Mouse (Mus musculus): Measurements from ENCODE around the gene Gm20388. TPM values are rescaled to one million over a fixed set of nuclear protein-coding genes. Genes with fewer than 3 reads are reported as not detected.

Gm20388 gene
- polyA plus RNA-seq, 1 experiment from 2014 or later: not detected

GRCm38 (mm10) chr8:123761266-123761882 lies 3850.7 kb downstream of the Gm20388 start:
- Histone ChIP-seq H3K9me3 (no peaks in the 10 kb centered on the region), H3K9ac (no peak overlapping the region), H3K27ac (no peak overlapping the region), H3K4me3 (no peak overlapping the region), H3K4me1 (peaks cover 38% of the 10 kb centered on the region), H3K36me3 (no peaks in the 10 kb centered on the region), H3K27me3 (peaks cover 13% of the 10 kb centered on the region; the same call in 1 of the 2 replicates), H3K4me2 (peak overlapping the region; percentile 7; the same call in 1 of the 2 replicates)
- 26% methylated on average over 12 of the region's 12 CpGs for WGBS
- no peak for ATAC-seq (ENCODE audit: insufficient number of reproducible peaks, insufficient read depth, low FRiP score, low TSS enrichment, low read depth)

GRCm38 (mm10) chr8:123761883-123762270 lies 3851.2 kb downstream of the Gm20388 start:
- Histone ChIP-seq H3K4me3 (no peak overlapping the region), H3K36me3 (no peaks in the 10 kb centered on the region), H3K27me3 (peaks cover 17% of the 10 kb centered on the region; the same call in 1 of the 2 replicates), H3K4me1 (peaks cover 38% of the 10 kb centered on the region), H3K4me2 (0 out of 2 replicates have a peak overlapping the region, but pooled peaks have one; percentile 7), H3K27ac (no peak overlapping the region), H3K9ac (no peak overlapping the region), H3K9me3 (no peaks in the 10 kb centered on the region)
- WGBS: 14% methylated on average over 3 of the region's 4 CpGs
- ATAC-seq (ENCODE audit: insufficient number of reproducible peaks, insufficient read depth, low FRiP score, low TSS enrichment, low read depth): no peak

GRCm38 (mm10) chr8:123763355-123763754 lies 3852.7 kb downstream of the Gm20388 start:
- no peak overlapping the region for H3K9ac ChIP-seq
- no peaks in the 10 kb centered on the region for H3K36me3 ChIP-seq
- H3K4me1 ChIP-seq: peaks cover 45% of the 10 kb centered on the region
- H3K9me3 ChIP-seq: no peaks in the 10 kb centered on the region
- peaks cover 17% of the 10 kb centered on the region; the same call in 1 of the 2 replicates for H3K27me3 ChIP-seq
- no peak overlapping the region for H3K4me3 ChIP-seq
- no peak overlapping the region for H3K27ac ChIP-seq
- H3K4me2 ChIP-seq: no peak overlapping the region
- 58% methylated on average over 7 of the region's 7 CpGs for WGBS
- ATAC-seq (ENCODE audit: insufficient number of reproducible peaks, insufficient read depth, low FRiP score, low TSS enrichment, low read depth): no peak

DNA sequence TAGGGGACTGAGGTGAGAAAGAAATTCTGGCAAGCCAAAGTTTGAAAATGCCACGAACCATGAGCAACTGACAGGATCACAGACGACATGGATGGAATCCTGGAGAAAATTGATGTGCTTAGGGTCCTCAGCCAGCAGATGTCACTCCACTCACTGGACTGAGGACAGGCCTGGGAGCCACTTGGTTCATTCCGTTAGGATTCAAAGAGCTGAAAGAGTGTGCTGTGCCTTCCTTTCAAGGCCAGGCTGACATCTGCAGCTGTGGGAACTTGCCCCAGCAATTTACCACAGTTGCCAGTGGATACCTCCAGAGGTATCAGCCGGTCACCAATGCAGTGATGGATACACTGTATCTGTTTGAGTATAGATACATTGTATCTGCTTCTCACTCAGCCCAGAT lies 3854.0 kb downstream of the Gm20388 start:
- ATAC-seq (ENCODE audit: insufficient number of reproducible peaks, insufficient read depth, low FRiP score, low TSS enrichment, low read depth): no peak
- Histone ChIP-seq H3K27me3 (peaks cover 19% of the 10 kb centered on the region; the same call in 1 of the 2 replicates), H3K36me3 (no peaks in the 10 kb centered on the region), H3K9me3 (no peaks in the 10 kb centered on the region), H3K4me2 (no peak overlapping the region), H3K4me1 (peaks cover 44% of the 10 kb centered on the region), H3K9ac (no peak overlapping the region), H3K27ac (no peak overlapping the region), H3K4me3 (no peak overlapping the region)
- WGBS: 31% methylated on average over 4 of the region's 4 CpGs

DNA sequence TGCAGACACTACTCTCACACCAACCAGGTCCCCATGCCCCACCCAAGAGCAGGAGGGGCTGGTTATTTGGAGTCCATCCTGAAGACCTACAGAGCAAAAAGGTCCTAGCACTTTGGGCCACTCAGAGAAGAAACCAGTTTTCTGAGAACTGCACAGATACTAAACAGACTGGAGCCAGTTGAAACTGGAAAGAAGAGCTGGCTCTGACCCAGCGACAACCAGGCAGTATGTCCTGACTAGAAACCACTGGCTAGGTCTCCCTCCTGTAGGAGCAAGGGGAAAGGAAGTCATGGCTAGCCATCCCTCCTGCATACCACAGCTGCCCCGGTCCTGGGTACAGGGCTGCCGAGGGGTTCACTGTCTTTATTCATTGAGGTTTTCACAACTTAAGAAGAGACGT lies 3855.9 kb downstream of the Gm20388 start:
- Histone ChIP-seq H3K9ac (no peak overlapping the region), H3K9me3 (no peaks in the 10 kb centered on the region), H3K36me3 (no peaks in the 10 kb centered on the region), H3K27ac (no peak overlapping the region), H3K4me2 (no peak overlapping the region), H3K4me3 (no peak overlapping the region), H3K27me3 (peaks cover 19% of the 10 kb centered on the region; the same call in 1 of the 2 replicates), H3K4me1 (peaks cover 27% of the 10 kb centered on the region)
- no peak for ATAC-seq (ENCODE audit: insufficient number of reproducible peaks, insufficient read depth, low FRiP score, low TSS enrichment, low read depth)
- WGBS: 78% methylated on average over 4 of the region's 4 CpGs

DNA sequence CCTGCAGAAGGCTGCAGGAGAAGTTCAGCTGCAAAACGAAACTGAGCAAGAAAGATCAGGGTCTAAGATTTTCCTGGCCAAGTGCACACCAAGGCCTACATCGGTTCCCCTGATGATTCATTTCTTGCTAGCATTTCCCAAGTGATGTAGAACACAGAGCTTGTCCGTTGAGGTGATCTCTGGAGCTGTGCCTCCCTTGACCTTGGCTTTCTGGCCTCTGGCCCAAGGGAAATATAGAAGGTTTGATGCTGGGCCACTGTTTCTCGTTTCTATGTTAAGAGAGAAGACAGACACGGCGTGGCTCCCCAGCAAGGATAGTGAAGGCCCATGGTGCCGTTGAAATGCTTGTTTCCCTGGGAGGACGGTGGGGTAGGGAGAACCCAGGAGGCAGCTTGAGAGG lies 3857.2 kb downstream of the Gm20388 start:
- Histone ChIP-seq H3K36me3 (no peaks in the 10 kb centered on the region), H3K4me1 (peaks cover 15% of the 10 kb centered on the region), H3K27ac (no peak overlapping the region), H3K4me2 (no peak overlapping the region), H3K27me3 (peaks cover 18% of the 10 kb centered on the region; the same call in 1 of the 2 replicates), H3K9me3 (no peaks in the 10 kb centered on the region), H3K4me3 (no peak overlapping the region), H3K9ac (no peak overlapping the region)
- WGBS: 65% methylated on average over 8 of the region's 8 CpGs
- ATAC-seq (ENCODE audit: insufficient number of reproducible peaks, insufficient read depth, low FRiP score, low TSS enrichment, low read depth): no peak

DNA sequence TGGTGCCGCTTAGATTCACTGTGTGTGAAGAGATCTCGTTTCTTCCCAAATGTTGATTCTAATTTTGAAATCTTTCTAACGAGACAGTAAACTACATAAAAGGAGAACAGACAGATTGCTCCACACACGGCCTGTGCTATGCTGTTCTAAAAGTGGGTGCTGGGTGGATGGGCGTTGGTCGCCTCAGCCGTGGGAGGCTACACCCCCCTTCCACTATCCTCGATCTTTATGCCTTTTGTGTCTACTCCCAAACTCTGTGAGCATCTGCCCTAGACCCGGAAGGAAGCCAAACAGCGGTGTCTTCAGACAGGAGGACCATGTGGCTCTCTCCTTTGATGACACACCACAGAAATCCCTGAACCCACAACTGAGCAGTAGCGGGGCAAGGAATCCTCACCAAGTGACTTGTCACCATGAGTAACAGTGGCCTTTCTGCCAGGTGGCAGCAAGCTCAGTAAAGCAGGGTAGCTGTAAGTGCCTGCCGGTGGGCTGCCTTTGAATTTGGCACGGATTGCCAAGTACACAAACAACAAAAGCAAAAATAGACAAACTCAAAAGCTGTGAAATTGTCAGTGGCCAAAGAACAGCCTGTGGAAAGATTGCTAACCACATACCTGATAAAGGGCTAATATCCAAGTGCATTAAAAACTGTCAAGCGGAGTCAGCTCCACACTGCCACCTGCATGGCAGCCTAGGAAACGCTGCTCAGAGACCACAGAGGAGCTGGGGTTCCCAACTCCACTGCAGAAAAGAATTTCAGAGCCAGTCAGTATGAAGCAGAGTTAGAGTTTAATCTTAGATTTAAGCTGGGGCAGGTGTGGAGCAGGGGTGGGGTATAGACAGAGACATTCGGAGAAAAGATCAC lies 3858.1 kb downstream of the Gm20388 start:
- no peak for ATAC-seq (ENCODE audit: insufficient number of reproducible peaks, insufficient read depth, low FRiP score, low TSS enrichment, low read depth)
- peaks cover 17% of the 10 kb centered on the region; the same call in 1 of the 2 replicates for H3K27me3 ChIP-seq
- H3K27ac ChIP-seq: no peak overlapping the region
- no peaks in the 10 kb centered on the region for H3K36me3 ChIP-seq
- no peaks in the 10 kb centered on the region for H3K9me3 ChIP-seq
- H3K4me3 ChIP-seq: no peak overlapping the region
- no peak overlapping the region for H3K4me2 ChIP-seq
- WGBS: 70% methylated on average over 16 of the region's 16 CpGs
- H3K9ac ChIP-seq: no peak overlapping the region; the same call in 1 of the 2 replicates
- peaks cover 14% of the 10 kb centered on the region for H3K4me1 ChIP-seq

- Histone ChIP-seq H3K27ac (no peak overlapping the region), H3K36me3 (no peaks in the 10 kb centered on the region), H3K27me3 (0 out of 2 replicates have a peak, but pooled peaks cover 4% of the 10 kb centered on the region), H3K4me2 (peak overlapping the region; percentile 22; the same call in 1 of the 2 replicates), H3K4me3 (no peak overlapping the region), H3K9me3 (no peaks in the 10 kb centered on the region), H3K4me1 (peaks cover 9% of the 10 kb centered on the region; the same call in 1 of the 2 replicates), H3K9ac (peak overlapping the region; percentile 40; the same call in 1 of the 2 replicates)
- 31% methylated on average over 12 of the region's 12 CpGs for WGBS
- ATAC-seq (ENCODE audit: insufficient number of reproducible peaks, insufficient read depth, low FRiP score, low TSS enrichment, low read depth): no peak
These were observed 3862.8 kb downstream of the Gm20388 start for GRCm38 (mm10) chr8:123773468-123773867.

GRCm38 (mm10) chr8:123774491-123774890 lies 3863.8 kb downstream of the Gm20388 start:
- Histone ChIP-seq H3K36me3 (no peaks in the 10 kb centered on the region), H3K9ac (no peak overlapping the region), H3K4me3 (no peak overlapping the region), H3K9me3 (no peaks in the 10 kb centered on the region), H3K4me2 (no peak overlapping the region), H3K4me1 (peaks cover 9% of the 10 kb centered on the region; the same call in 1 of the 2 replicates), H3K27me3 (0 out of 2 replicates have a peak, but pooled peaks cover 3% of the 10 kb centered on the region), H3K27ac (no peak overlapping the region)
- 96% methylated on average over 1 of the region's 1 CpGs for WGBS
- ATAC-seq (ENCODE audit: insufficient number of reproducible peaks, insufficient read depth, low FRiP score, low TSS enrichment, low read depth): no peak

DNA sequence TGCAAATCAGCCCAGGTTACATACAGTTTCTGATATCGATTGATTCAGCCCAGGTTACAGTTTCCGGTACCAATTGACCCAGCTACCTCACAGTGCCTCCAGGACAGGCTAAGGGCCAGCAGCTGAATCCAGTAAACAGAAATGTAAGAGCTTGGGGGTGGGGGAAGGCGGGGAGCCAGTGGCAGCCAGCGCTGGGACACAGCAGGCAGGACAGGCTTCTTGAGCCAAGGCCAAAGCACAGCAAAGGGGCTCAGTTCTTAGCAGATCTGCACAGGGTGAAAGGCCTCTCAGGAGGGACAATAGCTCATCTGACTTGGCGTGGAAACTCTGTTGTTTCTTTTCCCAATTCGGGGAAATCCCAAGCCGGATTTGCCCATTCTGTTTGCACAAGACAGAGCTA lies 3866.7 kb downstream of the Gm20388 start:
- H3K4me1 ChIP-seq: peaks cover 21% of the 10 kb centered on the region
- 0 out of 2 replicates have a peak, but pooled peaks cover 3% of the 10 kb centered on the region for H3K27me3 ChIP-seq
- H3K9me3 ChIP-seq: no peaks in the 10 kb centered on the region
- H3K4me3 ChIP-seq: no peak overlapping the region
- no peak overlapping the region for H3K4me2 ChIP-seq
- no peaks in the 10 kb centered on the region for H3K36me3 ChIP-seq
- H3K27ac ChIP-seq: no peak overlapping the region
- no peak for ATAC-seq (ENCODE audit: insufficient number of reproducible peaks, insufficient read depth, low FRiP score, low TSS enrichment, low read depth)
- WGBS: 46% methylated on average over 7 of the region's 7 CpGs
- H3K9ac ChIP-seq: no peak overlapping the region

DNA sequence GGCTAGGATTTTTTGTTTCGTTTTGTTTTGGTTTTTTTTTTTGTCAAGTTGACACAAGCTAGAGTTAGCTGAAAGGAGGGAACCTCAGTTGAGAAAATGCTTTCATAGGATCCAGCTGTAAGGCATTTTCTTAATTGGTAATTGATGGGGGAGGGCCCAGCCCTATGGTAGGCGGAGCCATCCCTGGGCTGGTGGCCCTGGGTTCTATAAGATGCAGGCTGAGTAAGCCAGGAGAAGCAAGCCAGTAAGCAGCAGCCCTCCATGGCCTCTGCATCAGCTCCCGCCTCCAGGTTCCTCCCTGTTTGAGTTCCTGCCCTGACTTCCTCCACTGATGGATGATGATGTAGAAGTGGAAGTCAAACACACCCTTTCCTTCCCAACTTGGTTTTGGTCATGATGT lies 3869.8 kb downstream of the Gm20388 start:
- no peaks in the 10 kb centered on the region for H3K9me3 ChIP-seq
- H3K4me1 ChIP-seq: peaks cover 16% of the 10 kb centered on the region
- H3K4me2 ChIP-seq: peak overlapping the region; percentile 7; the same call in 1 of the 2 replicates
- H3K27ac ChIP-seq: no peak overlapping the region; the same call in 1 of the 2 replicates
- H3K27me3 ChIP-seq: no peaks in the 10 kb centered on the region
- H3K4me3 ChIP-seq: no peak overlapping the region
- H3K9ac ChIP-seq: no peak overlapping the region
- ATAC-seq (ENCODE audit: insufficient number of reproducible peaks, insufficient read depth, low FRiP score, low TSS enrichment, low read depth): no peak
- H3K36me3 ChIP-seq: no peaks in the 10 kb centered on the region
- 31% methylated on average over 3 of the region's 3 CpGs for WGBS
